Comparison of ENCODE assay signal across 24 mouse cellular contexts in genomic region chr5:135156496-135156895, GRCm38 (mm10). TPM values are rescaled to one million over a fixed set of nuclear protein-coding genes. Genes with fewer than 3 reads are reported as not detected.
DNase-seq lines count a peak whose midpoint lies in the region; ATAC-seq and TF ChIP-seq lines count a peak whose summit lies in the region.
"Had no signal": no experiment of that assay in that cellular context is flagged by ENCODE, and none has a peak within 500 bp of the region (broad histone marks: within the 10 kb centered on the region; RNA-seq: fewer than 3 reads in every experiment).

No protein-coding gene starts in this region.

- ATAC-seq in midbrain, postnatal 0 days (ENCODE audit: low FRiP score) = no peak
- no peak for ATAC-seq in midbrain, embryonic 16.5 days

- peaks cover 39% of the 10 kb centered on the region for H3K36me3 ChIP-seq in midbrain, postnatal 0 days (ENCODE audit: insufficient read depth, low read length)
- H3K36me3 ChIP-seq in midbrain, embryonic 16.5 days (ENCODE audit: control insufficient read depth, insufficient read depth, low read length) = peaks cover 41% of the 10 kb centered on the region
- H3K36me3 ChIP-seq in splenic B cell, adult 2 months (ENCODE audit: control insufficient read depth, insufficient read depth, low read length, poor library complexity, severe bottlenecking) = peaks cover 7% of the 10 kb centered on the region

- no peak overlapping the region for H3K4me3 ChIP-seq in cerebellum, adult 2 months (replicated peaks; ENCODE audit: insufficient read depth, low read depth, low read length)
- H3K4me3 ChIP-seq in layer of hippocampus, adult 2 months = no peak overlapping the region
- H3K4me3 ChIP-seq in midbrain, postnatal 0 days (ENCODE audit: low read depth, low read length) = no peak overlapping the region
- H3K4me3 ChIP-seq in midbrain, embryonic 16.5 days (ENCODE audit: low read depth, low read length) = no peak overlapping the region
- H3K4me3 ChIP-seq: embryonic facial prominence, embryonic 12.5 days; liver, embryonic 15.5 days; midbrain, embryonic 12.5 days; myocyte; neural tube, embryonic 15.5 days had no signal

- DNase-seq in cerebellum, adult 2 months = no peak
- DNase-seq in cerebellum, adult 11 months = no peak
- no peak for DNase-seq in layer of hippocampus, adult 2 months (ENCODE audit: low spot score in 2 of 2)
- DNase-seq in layer of hippocampus, postnatal 10 days (ENCODE audit: low spot score in 2 of 2) = no peak
- no peak for DNase-seq in midbrain, postnatal 0 days (ENCODE audit: low spot score)
- DNase-seq in splenic B cell, adult 2 months (ENCODE audit: low read depth, low spot score) = peak; percentile 36
- no peak for DNase-seq in spleen, postnatal 4 days (ENCODE audit: low spot score in 2 of 2)
- DNase-seq: adrenal gland, postnatal 10 days; cerebellum, adult 18-20 months; gastrocnemius, postnatal 25 days; heart, postnatal 10 days; kidney, adult 11 months; kidney, postnatal 25 days; layer of hippocampus, adult 9-11 months; lung, postnatal 4 days; right cerebral cortex, postnatal 4 days; thymus, adult 18-20 months had no signal

- H3K27ac ChIP-seq in cerebellum, adult 2 months (ENCODE audit: insufficient read depth, low read length) = no peak overlapping the region
- H3K27ac ChIP-seq in layer of hippocampus, adult 2 months = no peak overlapping the region
- no peak overlapping the region for H3K27ac ChIP-seq in midbrain, postnatal 0 days (ENCODE audit: low read depth, low read length)
- no peak overlapping the region for H3K27ac ChIP-seq in midbrain, embryonic 16.5 days (ENCODE audit: low read length)
- H3K27ac ChIP-seq: embryonic facial prominence, embryonic 12.5 days; hindbrain, embryonic 14.5 days; liver, embryonic 15.5 days; midbrain, embryonic 12.5 days; neural tube, embryonic 15.5 days had no signal

- H3K27me3 ChIP-seq in cerebellum, adult 2 months (ENCODE audit: control insufficient read depth, insufficient read depth, low read length) = no peaks in the 10 kb centered on the region
- H3K27me3 ChIP-seq in midbrain, postnatal 0 days (ENCODE audit: insufficient read depth, low read length) = no peaks in the 10 kb centered on the region
- no peaks in the 10 kb centered on the region for H3K27me3 ChIP-seq in midbrain, embryonic 16.5 days (ENCODE audit: control insufficient read depth, insufficient read depth, low read depth, low read length)
- no peaks in the 10 kb centered on the region for H3K27me3 ChIP-seq in splenic B cell, adult 2 months (ENCODE audit: control insufficient read depth, insufficient read depth, low read length, poor library complexity, severe bottlenecking)
- H3K27me3 ChIP-seq: embryonic facial prominence, embryonic 12.5 days; liver, embryonic 15.5 days; midbrain, embryonic 12.5 days; neural tube, embryonic 15.5 days had no signal

- no peak overlapping the region for H3K9ac ChIP-seq in midbrain, postnatal 0 days (replicated peaks; ENCODE audit: low read length, poor library complexity, severe bottlenecking)
- H3K9ac ChIP-seq in midbrain, embryonic 16.5 days (ENCODE audit: low read depth, low read length) = no peak overlapping the region
- H3K9ac ChIP-seq: embryonic facial prominence, embryonic 12.5 days; hindbrain, embryonic 14.5 days; liver, embryonic 15.5 days; midbrain, embryonic 12.5 days; neural tube, embryonic 15.5 days had no signal

- TF ChIP-seq CTCF in cerebellum, adult 2 months (IDR thresholded peaks at IDR 0.05; ENCODE audit: borderline replicate concordance, insufficient read depth, low read depth, low read length) = peak; percentile 22; the same call in 1 of the 2 replicates
- peak; percentile 53 for TF ChIP-seq CTCF in layer of hippocampus, adult 2 months (conservative IDR thresholded peaks at IDR 0.05)
- TF ChIP-seq CTCF in midbrain, postnatal 0 days (IDR thresholded peaks at IDR 0.05) = peak; percentile 35

- H3K9me3 ChIP-seq in midbrain, postnatal 0 days (ENCODE audit: low read length) = no peaks in the 10 kb centered on the region
- no peaks in the 10 kb centered on the region for H3K9me3 ChIP-seq in midbrain, embryonic 16.5 days (replicated peaks; ENCODE audit: control insufficient read depth, low read length, poor library complexity, severe bottlenecking)
- H3K9me3 ChIP-seq: embryonic facial prominence, embryonic 12.5 days; liver, embryonic 15.5 days; midbrain, embryonic 12.5 days; neural tube, embryonic 15.5 days had no signal

- 96% methylated on average over 4 of the region's 4 CpGs for WGBS in cerebellum, adult 2 months
- WGBS in midbrain, postnatal 0 days = over 99% methylated on average over 4 of the region's 4 CpGs
- WGBS in midbrain, embryonic 16.5 days = 96% methylated on average over 4 of the region's 4 CpGs

- no peak for TF ChIP-seq POLR2A in cerebellum, adult 2 months (IDR thresholded peaks at IDR 0.05; ENCODE audit: borderline replicate concordance, insufficient read depth, low read length)

- H3K4me2 ChIP-seq in midbrain, postnatal 0 days (ENCODE audit: low read depth, low read length, poor library complexity, severe bottlenecking) = no peak overlapping the region
- H3K4me2 ChIP-seq in midbrain, embryonic 16.5 days (ENCODE audit: low read length) = no peak overlapping the region
- H3K4me2 ChIP-seq: embryonic facial prominence, embryonic 12.5 days; hindbrain, embryonic 14.5 days; liver, embryonic 15.5 days; midbrain, embryonic 12.5 days; neural tube, embryonic 15.5 days had no signal

- no peaks in the 10 kb centered on the region for H3K4me1 ChIP-seq in cerebellum, adult 2 months (ENCODE audit: control insufficient read depth, insufficient read depth, low read length)
- H3K4me1 ChIP-seq in midbrain, postnatal 0 days (ENCODE audit: insufficient read depth, low read length) = no peaks in the 10 kb centered on the region
- no peaks in the 10 kb centered on the region for H3K4me1 ChIP-seq in midbrain, embryonic 16.5 days (ENCODE audit: control insufficient read depth, insufficient read depth, low read length)
- H3K4me1 ChIP-seq: embryonic facial prominence, embryonic 12.5 days; liver, embryonic 15.5 days; midbrain, embryonic 12.5 days; neural tube, embryonic 15.5 days had no signal

RNA-seq across cellular contexts. Expression of gene Tbl2, which starts 7.0 kb away (rescaled TPM):
- polyA plus RNA-seq in cerebellum, adult 2 months (2012; rRNA removed) = 17.6 and 18.5 TPM in 2 replicates
- total RNA-seq in layer of hippocampus, adult 2 months (2021) = 10 to 100 TPM; 29.8 to 32.0 TPM
- 10 to 100 TPM; 23.0 to 23.7 TPM for total RNA-seq in layer of hippocampus, postnatal 10 days (2021)
- 28.6 and 62.9 TPM in 2 replicates for total RNA-seq in midbrain, postnatal 0 days (2014; rRNA removed)
- polyA plus RNA-seq in midbrain, postnatal 0 days (2015; fragmentation: Nextera tagmentation; extraction: Ambion mirVana) = 8.9 and 10.0 TPM in 2 replicates
- 12.9 and 14.5 TPM in 2 replicates for polyA plus RNA-seq in midbrain, embryonic 16.5 days (2015; fragmentation: Nextera tagmentation; extraction: Ambion mirVana)

RNA-seq across cellular contexts. Expression of gene Bcl7b, which starts 11.6 kb away (rescaled TPM):
- 64.4 TPM in 2 replicates for polyA plus RNA-seq in cerebellum, adult 2 months (2012; rRNA removed)
- total RNA-seq in layer of hippocampus, adult 2 months (2021) = 10 to 100 TPM; 55.1 to 62.6 TPM
- 10 to 100 TPM; 27.7 to 29.8 TPM for total RNA-seq in layer of hippocampus, postnatal 10 days (2021)
- 20.0 and 33.2 TPM in 2 replicates for total RNA-seq in midbrain, postnatal 0 days (2014; rRNA removed)
- 39.2 and 39.7 TPM in 2 replicates for polyA plus RNA-seq in midbrain, postnatal 0 days (2015; fragmentation: Nextera tagmentation; extraction: Ambion mirVana)
- polyA plus RNA-seq in midbrain, embryonic 16.5 days (2015; fragmentation: Nextera tagmentation; extraction: Ambion mirVana) = 40.4 TPM in 2 replicates

RNA-seq across cellular contexts. Expression of gene Baz1b, which starts 30.6 kb away (rescaled TPM):
- 75.3 and 77.4 TPM in 2 replicates for polyA plus RNA-seq in cerebellum, adult 2 months (2012; rRNA removed)
- 10 to 100 TPM; 79.9 to 87.5 TPM for total RNA-seq in layer of hippocampus, adult 2 months (2021)
- 10 to 100 TPM; 47.8 to 51.1 TPM for total RNA-seq in layer of hippocampus, postnatal 10 days (2021)
- 33.4 and 41.3 TPM in 2 replicates for total RNA-seq in midbrain, postnatal 0 days (2014; rRNA removed)
- 10.9 and 12.5 TPM in 2 replicates for polyA plus RNA-seq in midbrain, postnatal 0 days (2015; fragmentation: Nextera tagmentation; extraction: Ambion mirVana)
- polyA plus RNA-seq in midbrain, embryonic 16.5 days (2015; fragmentation: Nextera tagmentation; extraction: Ambion mirVana) = 19.5 and 26.8 TPM in 2 replicates
